Mouse (Mus musculus): Measurements from ENCODE around the gene Rims4.

GRCm38 (mm10) chr2:163915294-163915791 is 3.1 kb downstream of the Rims4 start:
- TF ChIP-seq CTCF (IDR thresholded peaks at IDR 0.05; ENCODE audit: borderline replicate concordance, insufficient read depth, low read length): no peak
- TF ChIP-seq POLR2A (IDR thresholded peaks at IDR 0.05; ENCODE audit: low read depth, low read length): no peak

Data from embryonic fibroblast, embryonic 13.5 days (primary cell).